23 mouse cellular contexts compared by ENCODE assay signal in the genomic region with DNA sequence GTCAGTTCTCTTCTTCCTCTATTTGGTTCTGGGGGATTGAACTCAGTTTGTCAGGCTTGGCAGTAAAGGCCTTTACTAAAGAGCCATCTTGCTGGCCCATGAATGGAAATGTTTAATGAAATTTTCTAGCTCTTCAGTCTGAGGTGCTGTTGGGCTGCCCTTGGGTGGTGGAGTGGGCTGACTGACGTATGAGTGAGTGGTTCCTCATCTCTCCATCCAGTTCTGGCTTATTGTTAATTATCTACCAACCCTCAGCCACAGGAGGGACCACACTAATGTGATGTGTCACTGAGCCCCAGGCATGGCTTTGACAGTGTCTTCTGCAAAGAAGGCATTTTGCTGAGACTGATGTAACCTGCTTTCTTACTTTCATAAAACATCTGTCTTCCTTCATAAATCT.
DNase-seq lines count a peak whose midpoint lies in the region; ATAC-seq and TF ChIP-seq lines count a peak whose summit lies in the region.
"Had no signal": no experiment of that assay in that cellular context is flagged by ENCODE, and none has a peak within 500 bp of the region (broad histone marks: within the 10 kb centered on the region; RNA-seq: fewer than 3 reads in every experiment).

No protein-coding gene starts in this region.

- CTCF ChIA-PET in Patski (lab: Charles Lee): interaction anchor here (1.2 to 1.9 kb wide), 4 partner anchors 15 to 191 kb away, joined by 3 to 6 read pairs (median 4); no protein-coding TSS in a partner anchor

- DNase-seq in hindbrain, embryonic 10.5 days (ENCODE audit: low spot score): no peak
- DNase-seq in midbrain, postnatal 0 days (ENCODE audit: low spot score): no peak
- no peak for DNase-seq in midbrain, embryonic 14.5 days
- peak; percentile 19 for DNase-seq in MN1 (ENCODE audit: low spot score)
- peak; percentile 95 for DNase-seq in Patski (ENCODE audit: low read depth, low spot score)
- DNase-seq: adrenal gland, postnatal 10 days; adrenal gland, postnatal 36 days; cerebellum, adult 18-20 months; cerebellum, adult 9-10 months; cerebellum, postnatal 14 days; gastrocnemius, postnatal 10 days; gastrocnemius, postnatal 36 days; heart, adult 2 months; heart, postnatal 14 days; heart, postnatal 4 days had no signal

- 47% methylated on average over 1 of the region's 1 CpGs for WGBS in hindbrain, embryonic 16.5 days
- WGBS in hindbrain, embryonic 10.5 days: 79% methylated on average over 1 of the region's 1 CpGs
- WGBS in midbrain, postnatal 0 days: 75% methylated on average over 1 of the region's 1 CpGs
- 64% methylated on average over 1 of the region's 1 CpGs for WGBS in midbrain, embryonic 14.5 days

- no peak for TF ChIP-seq CTCF in midbrain, postnatal 0 days (IDR thresholded peaks at IDR 0.05)
- TF ChIP-seq CTCF in Patski (IDR thresholded peaks at IDR 0.05): peak; percentile 67

- no peak overlapping the region for H3K4me3 ChIP-seq in hindbrain, embryonic 16.5 days (ENCODE audit: low read length)
- H3K4me3 ChIP-seq in hindbrain, embryonic 10.5 days: no peak overlapping the region
- H3K4me3 ChIP-seq in midbrain, postnatal 0 days (ENCODE audit: low read depth, low read length): no peak overlapping the region
- no peak overlapping the region for H3K4me3 ChIP-seq in midbrain, embryonic 14.5 days (replicated peaks; ENCODE audit: low read depth, low read length)
- H3K4me3 ChIP-seq: forebrain, embryonic 10.5 days; forebrain, embryonic 13.5 days; heart, adult 2 months; heart, embryonic 10.5 days; heart, embryonic 13.5 days; intestine, embryonic 15.5 days had no signal

- 0 out of 2 replicates have a peak, but pooled peaks cover 2% of the 10 kb centered on the region for H3K36me3 ChIP-seq in hindbrain, embryonic 16.5 days (ENCODE audit: control insufficient read depth, insufficient read depth, low read length)
- H3K36me3 ChIP-seq in hindbrain, embryonic 10.5 days: no peaks in the 10 kb centered on the region
- H3K36me3 ChIP-seq in midbrain, postnatal 0 days (ENCODE audit: insufficient read depth, low read length): peaks cover 2% of the 10 kb centered on the region; the same call in 1 of the 2 replicates
- 0 out of 2 replicates have a peak, but pooled peaks cover 2% of the 10 kb centered on the region for H3K36me3 ChIP-seq in midbrain, embryonic 14.5 days (ENCODE audit: control insufficient read depth, insufficient read depth, low read length)
- H3K36me3 ChIP-seq: forebrain, embryonic 10.5 days; heart, embryonic 10.5 days; heart, embryonic 13.5 days; intestine, embryonic 15.5 days had no signal

- peak; percentile 65 for ATAC-seq in hindbrain, embryonic 16.5 days
- ATAC-seq in midbrain, postnatal 0 days (ENCODE audit: low FRiP score): peak; percentile 44
- no peak for ATAC-seq in midbrain, embryonic 14.5 days (ENCODE audit: low FRiP score, low TSS enrichment)
- peak; percentile 83 for ATAC-seq in Patski
- ATAC-seq: CD4-positive, CD25-positive, alpha-beta regulatory T cell, adult 4 months; forebrain, embryonic 13.5 days; forebrain, embryonic 16.5 days; intestine, embryonic 15.5 days had no signal

- no peak overlapping the region for H3K27ac ChIP-seq in hindbrain, embryonic 16.5 days (ENCODE audit: low read depth, low read length)
- H3K27ac ChIP-seq in hindbrain, embryonic 10.5 days: no peak overlapping the region
- no peak overlapping the region for H3K27ac ChIP-seq in midbrain, postnatal 0 days (ENCODE audit: low read depth, low read length)
- H3K27ac ChIP-seq in midbrain, embryonic 14.5 days (replicated peaks; ENCODE audit: low read depth, low read length): no peak overlapping the region
- H3K27ac ChIP-seq: forebrain, embryonic 10.5 days; forebrain, embryonic 13.5 days; heart, adult 2 months; heart, embryonic 10.5 days; heart, embryonic 13.5 days; intestine, embryonic 15.5 days had no signal

- POLR2A ChIA-PET in Patski (lab: Charles Lee): no interaction called here

- in situ Hi-C loops in Patski (cut with MboI; ENCODE audit: low pct_unique_long_range_greater_than_20kb): no loop called here

- no peak overlapping the region for H3K4me2 ChIP-seq in hindbrain, embryonic 16.5 days (ENCODE audit: low read length)
- H3K4me2 ChIP-seq in midbrain, postnatal 0 days (ENCODE audit: low read depth, low read length, poor library complexity, severe bottlenecking): no peak overlapping the region
- H3K4me2 ChIP-seq in midbrain, embryonic 14.5 days (ENCODE audit: low read length): no peak overlapping the region
- H3K4me2 ChIP-seq: forebrain, embryonic 13.5 days; heart, embryonic 13.5 days; intestine, embryonic 15.5 days had no signal

- no peaks in the 10 kb centered on the region for H3K4me1 ChIP-seq in hindbrain, embryonic 16.5 days (ENCODE audit: control insufficient read depth, insufficient read depth, low read depth, low read length)
- H3K4me1 ChIP-seq in hindbrain, embryonic 10.5 days (replicated peaks): no peaks in the 10 kb centered on the region
- no peaks in the 10 kb centered on the region for H3K4me1 ChIP-seq in midbrain, postnatal 0 days (ENCODE audit: insufficient read depth, low read length)
- H3K4me1 ChIP-seq in midbrain, embryonic 14.5 days (ENCODE audit: control insufficient read depth, insufficient read depth, low read length): no peaks in the 10 kb centered on the region
- H3K4me1 ChIP-seq: forebrain, embryonic 13.5 days; intestine, embryonic 15.5 days had no signal

- H3K9ac ChIP-seq in hindbrain, embryonic 16.5 days (ENCODE audit: low read depth, low read length): no peak overlapping the region
- no peak overlapping the region for H3K9ac ChIP-seq in midbrain, postnatal 0 days (replicated peaks; ENCODE audit: low read length, poor library complexity, severe bottlenecking)
- no peak overlapping the region for H3K9ac ChIP-seq in midbrain, embryonic 14.5 days (replicated peaks; ENCODE audit: low read length)
- H3K9ac ChIP-seq: forebrain, embryonic 13.5 days; heart, embryonic 13.5 days; intestine, embryonic 15.5 days had no signal

- H3K9me3 ChIP-seq in hindbrain, embryonic 16.5 days (ENCODE audit: control insufficient read depth, low read length): no peaks in the 10 kb centered on the region
- no peaks in the 10 kb centered on the region for H3K9me3 ChIP-seq in hindbrain, embryonic 10.5 days
- no peaks in the 10 kb centered on the region for H3K9me3 ChIP-seq in midbrain, postnatal 0 days (ENCODE audit: low read length)
- no peaks in the 10 kb centered on the region for H3K9me3 ChIP-seq in midbrain, embryonic 14.5 days (ENCODE audit: control insufficient read depth, low read length)
- H3K9me3 ChIP-seq: forebrain, embryonic 10.5 days; forebrain, embryonic 13.5 days; heart, embryonic 10.5 days; heart, embryonic 13.5 days; intestine, embryonic 15.5 days had no signal

- H3K27me3 ChIP-seq in hindbrain, embryonic 16.5 days (replicated peaks; ENCODE audit: control insufficient read depth, insufficient read depth, low read length): no peaks in the 10 kb centered on the region
- H3K27me3 ChIP-seq in hindbrain, embryonic 10.5 days (ENCODE audit: insufficient read depth, poor library complexity, severe bottlenecking): no peaks in the 10 kb centered on the region
- H3K27me3 ChIP-seq in midbrain, postnatal 0 days (ENCODE audit: insufficient read depth, low read length): no peaks in the 10 kb centered on the region
- H3K27me3 ChIP-seq in midbrain, embryonic 14.5 days (ENCODE audit: control insufficient read depth, insufficient read depth, low read length): no peaks in the 10 kb centered on the region
- no peaks in the 10 kb centered on the region for H3K27me3 ChIP-seq in Patski
- H3K27me3 ChIP-seq: forebrain, embryonic 13.5 days; intestine, embryonic 15.5 days had no signal

Comparison
In these comparisons a context has a peak if more than half of its experiments do, and no peak if none do; other contexts are left out.
1. DNase-seq: peak in MN1 (single experiment) and Patski (single experiment); none in hindbrain, embryonic 10.5 days (single experiment), midbrain, postnatal 0 days (single experiment) and midbrain, embryonic 14.5 days (single experiment).